Mouse (Mus musculus) Muller cell, postnatal 12 days (primary cell): ENCODE measurements at regions not wholly inside any gene's neighbourhood (a gene's known extent, or its start where the extent isn't known, plus 50 kb on each side); places are given as distances from the start of the nearest gene placed in this dataset.
A peak's percentile ranks its signal among the peaks of the same experiment; 100 is the strongest.

Source experiments
- DNase-seq: peaks from one replicate; pipeline ENCODE4 v3.0.0-alpha.2; 2015; ENCODE audit errors: inconsistent ontology term

DNA sequence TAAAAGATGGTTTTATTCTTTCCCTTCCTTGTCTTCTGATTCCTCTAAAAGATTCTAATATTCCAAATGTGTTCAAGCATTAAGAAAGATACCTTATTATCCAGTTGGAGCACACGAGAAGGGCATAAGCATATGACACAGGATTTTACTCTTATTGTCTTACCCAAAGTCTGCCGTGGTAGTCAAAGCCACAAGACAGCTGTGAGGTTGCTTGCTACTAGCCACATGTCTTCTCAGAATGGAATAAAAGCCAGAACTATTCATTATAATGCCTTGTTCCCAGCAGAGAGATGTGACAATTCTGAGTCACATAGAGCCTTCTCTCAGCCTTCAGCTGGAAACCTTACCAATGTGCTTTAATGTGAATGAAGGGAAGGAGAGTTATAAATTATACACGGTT, 71.5 kb downstream of the Pdha2 start:
- no peak for DNase-seq

DNA sequence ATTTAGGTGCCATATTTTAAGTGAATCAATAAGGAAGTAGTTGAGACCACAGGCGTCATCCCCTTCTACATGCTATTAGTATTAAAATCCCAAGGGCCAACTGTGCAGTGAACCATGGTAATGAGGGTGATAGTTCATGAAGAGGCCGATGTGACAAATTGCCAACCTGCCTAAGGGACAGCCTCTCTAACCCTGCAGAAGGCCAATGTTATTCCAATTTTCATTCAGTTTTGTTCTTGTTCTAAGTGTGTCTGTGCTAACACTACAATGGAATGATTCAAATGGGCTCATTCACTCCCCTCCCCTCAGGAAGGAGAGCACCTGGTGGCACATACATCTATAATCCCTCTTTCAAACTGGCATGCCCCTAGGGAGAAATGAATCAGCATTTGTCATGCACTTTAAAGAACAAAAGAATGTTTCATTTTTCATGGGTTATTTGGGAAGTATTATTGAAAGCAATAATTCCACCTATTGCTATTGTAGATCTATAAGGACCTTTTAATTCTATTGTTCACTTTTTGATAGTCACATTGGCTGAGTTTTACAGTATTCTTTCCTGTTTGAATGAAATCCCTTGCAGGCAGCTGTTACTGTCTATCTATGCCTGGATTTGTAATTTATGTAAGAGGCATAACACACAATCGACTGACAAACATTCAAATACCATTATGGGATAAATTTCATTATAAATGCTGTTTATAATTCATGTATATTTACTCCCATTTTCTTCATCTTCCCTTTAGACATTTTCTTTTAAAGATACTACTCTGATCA, 99.6 kb downstream of the Pdha2 start:
- peak; percentile 5 for DNase-seq

DNA sequence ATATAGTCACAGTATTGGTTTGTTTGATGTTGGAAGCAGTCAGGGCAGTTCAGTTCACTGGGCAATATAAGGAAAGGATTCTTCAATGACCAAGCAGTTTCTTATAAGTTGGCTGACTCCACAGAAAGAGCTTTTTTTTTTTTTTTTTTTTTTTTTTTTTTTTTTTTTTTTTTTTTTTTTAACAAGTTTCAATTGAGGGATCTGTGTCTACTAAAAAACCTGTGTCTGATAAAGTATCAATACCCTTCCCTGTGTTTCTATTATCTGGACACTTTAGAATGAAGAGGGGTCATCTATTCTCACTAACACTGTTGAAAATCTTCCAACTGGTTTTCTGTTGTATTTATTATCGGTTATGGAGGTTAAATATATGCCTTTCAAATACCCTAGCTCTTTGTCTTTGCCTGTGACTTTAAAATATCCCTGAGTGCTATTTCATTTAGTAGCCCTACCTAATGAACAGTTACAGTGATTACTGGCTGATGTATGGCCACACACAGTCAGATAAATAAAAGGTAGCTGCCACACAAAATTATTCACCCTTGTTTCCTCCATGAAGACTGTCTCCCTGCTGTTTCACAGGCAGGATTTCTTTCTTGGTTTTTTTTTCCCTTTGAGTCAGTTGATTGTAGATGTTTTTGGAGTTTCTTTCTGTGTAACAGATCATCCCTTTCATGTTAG, 100.3 kb downstream of the Pdha2 start:
- DNase-seq = no peak
